Mouse (Mus musculus) neural tube, embryonic 15.5 days (tissue): ENCODE data around the gene Cnfn. TPM values are rescaled to one million over a fixed set of nuclear protein-coding genes. Genes with fewer than 3 reads are reported as not detected.
"Not testable (repeated sequence)": the region's sequence is repeated elsewhere in the genome, so short reads cannot be mapped to it uniquely, and the experiment has no call there.

Experiments used
- ATAC-seq: fragments of 200-750 bp; cut with Nextera tagmentation; 2 replicates; pipeline ENCODE4 v1.8.0; 2017; ENCODE audit warnings: mild to moderate bottlenecking, moderate TSS enrichment, moderate library complexity; ENCODE audit not compliant: low FRiP score
- H3K27ac ChIP-seq: fragments of 300-500 bp; sonication (generic); replicated peaks from 2 replicates; pipeline ENCODE4 v1.5.1; 2015; ENCODE audit warnings: mild to moderate bottlenecking, inconsistent platforms
- H3K27me3 ChIP-seq: fragments of 300-500 bp; sonication (generic); replicated peaks from 2 replicates; pipeline ENCODE4 v1.6.1; 2015; ENCODE audit warnings: inconsistent platforms
- H3K36me3 ChIP-seq: fragments of 300-500 bp; sonication (generic); 2 replicates; pipeline ENCODE4 v1.6.1; 2015; ENCODE audit warnings: inconsistent platforms
- H3K4me1 ChIP-seq: fragments of 300-500 bp; sonication (generic); 2 replicates; pipeline ENCODE4 v1.6.1; 2015; ENCODE audit warnings: inconsistent platforms
- H3K4me2 ChIP-seq: fragments of 300-500 bp; sonication (generic); 2 replicates; pipeline ENCODE4 v1.6.1; 2015; ENCODE audit warnings: inconsistent platforms, mild to moderate bottlenecking, moderate library complexity
- H3K4me3 ChIP-seq: fragments of 300-500 bp; sonication (generic); replicated peaks from 2 replicates; pipeline ENCODE4 v1.5.1; 2015; ENCODE audit warnings: mild to moderate bottlenecking, inconsistent platforms
- H3K9ac ChIP-seq: fragments of 300-500 bp; sonication (generic); replicated peaks from 2 replicates; pipeline ENCODE4 v1.6.1; 2015; ENCODE audit warnings: mild to moderate bottlenecking, inconsistent platforms
- H3K9me3 ChIP-seq: fragments of 300-500 bp; sonication (generic); replicated peaks from 2 replicates; pipeline ENCODE4 v1.6.1; 2016; ENCODE audit warnings: inconsistent platforms
- WGBS: fragments of 180-500 bp; shearing (Covaris S2); methylation state at CpG from one replicate; pipeline ENCODE4 v1.1.7; 2015; ENCODE audit warnings: mixed read lengths; 5-methylcytosine and 5-hydroxymethylcytosine counted together
- polyA plus RNA-seq: library from polyadenylated mRNA; unstranded; fragments of >200 nt; fragmentation: Nextera tagmentation; extraction: Ambion mirVana; gene quantifications from 2 replicates; pipeline ENCODE4 v1.2.1, GENCODE M21; 2015

The Cnfn gene
- polyA plus RNA-seq, 1 experiment from 2014 or later, result 0.54 TPM

DNA sequence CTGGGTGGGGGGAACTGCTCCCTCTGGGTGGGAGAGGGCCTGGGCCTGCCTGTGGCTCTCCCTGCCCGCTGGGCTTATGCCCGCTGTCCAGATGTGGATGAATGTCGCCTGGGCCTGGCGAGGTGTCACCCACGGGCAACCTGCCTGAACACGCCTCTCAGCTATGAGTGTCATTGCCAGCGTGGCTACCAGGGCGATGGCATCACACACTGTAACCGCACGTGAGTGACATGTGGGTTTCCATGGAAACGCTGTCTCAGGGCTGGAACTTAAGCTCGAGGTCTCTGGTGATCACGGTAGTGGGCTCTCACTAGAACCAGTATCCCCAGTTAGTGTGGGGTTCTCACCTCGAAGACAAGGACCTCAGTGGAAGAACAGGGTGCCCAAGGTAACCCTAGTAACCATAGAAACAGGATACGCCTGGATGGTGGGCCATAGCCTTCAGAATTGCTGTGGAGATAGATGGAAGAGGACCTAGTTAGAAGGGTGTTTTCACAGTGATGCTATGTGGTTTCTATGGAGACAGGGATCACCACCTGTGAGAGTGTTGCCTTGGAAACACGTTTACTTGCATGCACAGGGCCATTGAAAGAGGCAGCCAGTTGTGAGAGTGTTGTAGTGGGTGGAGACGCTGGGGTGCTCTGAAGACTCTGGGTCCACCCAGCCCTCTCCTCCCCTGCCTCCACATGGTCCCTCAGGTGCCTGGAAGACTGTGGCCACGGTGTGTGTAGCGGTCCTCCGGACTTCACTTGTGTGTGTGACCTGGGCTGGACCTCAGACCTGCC lies 28.3 kb downstream of the Cnfn start:
- ATAC-seq, result peak; percentile 53; the same call in 1 of the 2 replicates
- WGBS, result 74% methylated on average over 20 of the region's 20 CpGs
- H3K4me2 ChIP-seq, result no peak overlapping the region
- no peak overlapping the region for H3K4me3 ChIP-seq
- H3K27ac ChIP-seq, result no peak overlapping the region
- 0 out of 2 replicates have a peak overlapping the region, but pooled peaks have one; percentile 1 for H3K9ac ChIP-seq
- no peaks in the 10 kb centered on the region for H3K4me1 ChIP-seq
- H3K27me3 ChIP-seq, result no peaks in the 10 kb centered on the region
- no peaks in the 10 kb centered on the region for H3K9me3 ChIP-seq
- peaks cover 82% of the 10 kb centered on the region for H3K36me3 ChIP-seq

GRCm38 (mm10) chr7:25339329-25339728 lies 30.2 kb downstream of the Cnfn start:
- H3K27ac ChIP-seq, result no peak overlapping the region
- no peak for ATAC-seq
- H3K4me1 ChIP-seq, result no peaks in the 10 kb centered on the region
- WGBS, result 88% methylated on average over 9 of the region's 9 CpGs
- no peak overlapping the region for H3K9ac ChIP-seq
- H3K4me2 ChIP-seq, result no peak overlapping the region
- H3K36me3 ChIP-seq, result peaks cover 86% of the 10 kb centered on the region
- no peak overlapping the region for H3K4me3 ChIP-seq
- H3K9me3 ChIP-seq, result no peaks in the 10 kb centered on the region
- no peaks in the 10 kb centered on the region for H3K27me3 ChIP-seq

GRCm38 (mm10) chr7:25334472-25334871 lies 35.1 kb downstream of the Cnfn start:
- WGBS, result 80% methylated on average over 12 of the region's 12 CpGs
- Histone ChIP-seq H3K4me3 (no peak overlapping the region), H3K27me3 (no peaks in the 10 kb centered on the region), H3K4me2 (no peak overlapping the region), H3K4me1 (no peaks in the 10 kb centered on the region), H3K9me3 (no peaks in the 10 kb centered on the region), H3K27ac (no peak overlapping the region), H3K9ac (no peak overlapping the region), H3K36me3 (peaks cover 78% of the 10 kb centered on the region)
- 0 out of 2 replicates have a peak, but pooled peaks have one; percentile 5 for ATAC-seq

GRCm38 (mm10) chr7:25333596-25334307 lies 35.8 kb downstream of the Cnfn start:
- Histone ChIP-seq H3K4me2 (no peak overlapping the region), H3K9me3 (no peaks in the 10 kb centered on the region), H3K4me1 (no peaks in the 10 kb centered on the region), H3K4me3 (no peak overlapping the region), H3K36me3 (peaks cover 77% of the 10 kb centered on the region), H3K27me3 (no peaks in the 10 kb centered on the region), H3K9ac (no peak overlapping the region), H3K27ac (no peak overlapping the region)
- ATAC-seq, result no peak
- WGBS, result 38% methylated on average over 16 of the region's 16 CpGs

- WGBS, result 88% methylated on average over 8 of the region's 8 CpGs
- Histone ChIP-seq H3K9ac (no peak overlapping the region), H3K27ac (no peak overlapping the region), H3K4me3 (no peak overlapping the region), H3K4me1 (peaks cover 10% of the 10 kb centered on the region), H3K9me3 (no peaks in the 10 kb centered on the region), H3K27me3 (no peaks in the 10 kb centered on the region), H3K36me3 (peaks cover 31% of the 10 kb centered on the region), H3K4me2 (no peak overlapping the region)
- no peak for ATAC-seq
Observed at GRCm38 (mm10) chr7:25326233-25326632, 43.3 kb downstream of the Cnfn start.

DNA sequence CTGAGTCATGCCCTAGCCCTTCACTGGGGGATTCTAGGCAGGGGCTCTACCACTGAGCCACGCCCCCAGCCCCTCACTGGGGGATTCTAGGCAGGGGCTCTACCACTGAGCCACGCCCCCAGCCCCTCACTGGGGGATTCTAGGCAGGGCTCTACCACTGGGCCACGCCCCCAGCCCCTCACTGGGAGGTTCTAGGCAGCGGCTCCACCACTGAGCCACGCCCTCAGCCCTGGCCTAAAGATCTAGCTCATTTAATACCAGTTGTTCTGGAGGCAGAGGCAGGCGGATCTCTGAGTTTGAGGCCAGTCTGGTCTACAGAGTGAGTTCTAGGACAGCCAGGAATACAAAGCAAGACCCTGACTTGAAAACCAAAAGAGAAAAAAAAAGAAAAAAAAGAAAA lies 44.1 kb downstream of the Cnfn start:
- not testable (repeated sequence) for H3K27ac ChIP-seq, H3K27me3 ChIP-seq, H3K4me3 ChIP-seq, H3K9ac ChIP-seq, ATAC-seq, H3K4me2 ChIP-seq, H3K9me3 ChIP-seq
- peaks cover 15% of the 10 kb centered on the region for H3K4me1 ChIP-seq
- H3K36me3 ChIP-seq, result peaks cover 23% of the 10 kb centered on the region
- WGBS, result 96% methylated on average over 6 of the region's 6 CpGs

GRCm38 (mm10) chr7:25323219-25323618 lies 46.3 kb downstream of the Cnfn start:
- no peaks in the 10 kb centered on the region for H3K9me3 ChIP-seq
- no peak overlapping the region for H3K4me2 ChIP-seq
- 93% methylated on average over 2 of the region's 2 CpGs for WGBS
- no peak overlapping the region for H3K27ac ChIP-seq
- no peak for ATAC-seq
- H3K27me3 ChIP-seq, result no peaks in the 10 kb centered on the region
- no peak overlapping the region for H3K4me3 ChIP-seq
- no peak overlapping the region for H3K9ac ChIP-seq
- H3K4me1 ChIP-seq, result peaks cover 24% of the 10 kb centered on the region
- peaks cover 9% of the 10 kb centered on the region for H3K36me3 ChIP-seq

GRCm38 (mm10) chr7:25322058-25322484 lies 47.5 kb downstream of the Cnfn start:
- 10% methylated on average over 6 of the region's 6 CpGs for WGBS
- H3K9ac ChIP-seq, result no peak overlapping the region
- H3K27me3 ChIP-seq, result no peaks in the 10 kb centered on the region
- H3K9me3 ChIP-seq, result no peaks in the 10 kb centered on the region
- ATAC-seq, result no peak
- no peak overlapping the region for H3K4me3 ChIP-seq
- peaks cover 3% of the 10 kb centered on the region; the same call in 1 of the 2 replicates for H3K36me3 ChIP-seq
- H3K4me1 ChIP-seq, result peaks cover 35% of the 10 kb centered on the region
- H3K27ac ChIP-seq, result no peak overlapping the region; the same call in 1 of the 2 replicates
- H3K4me2 ChIP-seq, result peak overlapping the region; percentile 15; the same call in 1 of the 2 replicates

Other genes starting within 250 kb of the Cnfn start
- 19.5 and 24.1 TPM in 2 replicates for gene Pou2f2, start 190.0 kb downstream of the Cnfn start, polyA plus RNA-seq
- gene Dedd2, start 149.1 kb downstream of the Cnfn start, polyA plus RNA-seq, result 16.7 and 17.7 TPM in 2 replicates
- gene Zfp526, start 148.3 kb downstream of the Cnfn start, polyA plus RNA-seq, result 1.7 and 2.3 TPM in 2 replicates
- gene Gsk3a, start 131.9 kb downstream of the Cnfn start, polyA plus RNA-seq, result 16.0 and 16.3 TPM in 2 replicates
- 3.7 and 6.5 TPM in 2 replicates for gene Erf, start 119.0 kb downstream of the Cnfn start, polyA plus RNA-seq
- 33.3 and 37.2 TPM in 2 replicates for gene Cic, start 102.0 kb downstream of the Cnfn start, polyA plus RNA-seq
- gene Pafah1b3, start 71.7 kb downstream of the Cnfn start, polyA plus RNA-seq, result 458 and 569 TPM in 2 replicates
- 3.0 and 3.5 TPM in 2 replicates for gene Prr19, start 68.3 kb downstream of the Cnfn start, polyA plus RNA-seq
- gene Tmem145, start 63.6 kb downstream of the Cnfn start, polyA plus RNA-seq, result 73.5 and 98.1 TPM in 2 replicates
- gene Megf8, start 52.6 kb downstream of the Cnfn start, polyA plus RNA-seq, result 19.3 and 22.7 TPM in 2 replicates
- gene Lipe, start 29.0 kb upstream of the Cnfn start, polyA plus RNA-seq, result 12.1 and 12.5 TPM in 2 replicates
- gene Cxcl17, start 43.2 kb upstream of the Cnfn start, polyA plus RNA-seq, result 1.3 and 1.6 TPM in 2 replicates
- gene Ceacam1, start 107.9 kb upstream of the Cnfn start, polyA plus RNA-seq, result 1.1 and 3.4 TPM in 2 replicates
- 0.08 and 0.19 TPM in 2 replicates for gene Ceacam2, start 170.1 kb upstream of the Cnfn start, polyA plus RNA-seq
- 0.20 TPM in 1 of 2 replicates, not detected in the other for gene Erich4, start 246.2 kb upstream of the Cnfn start, polyA plus RNA-seq
- 48.2 and 49.5 TPM in 2 replicates for gene Dmac2, start 249.7 kb upstream of the Cnfn start, polyA plus RNA-seq